Mouse (Mus musculus): ENCODE results near the gene Reps2. TPM values are rescaled to one million over a fixed set of nuclear protein-coding genes. Genes with fewer than 3 reads are reported as not detected.

Gene Reps2
- polyA plus RNA-seq, 2 experiments = 2.5 to 3.2 TPM

GRCm38 (mm10) chrX:162590145-162590790 is 53.2 kb downstream of the Reps2 start:
- Histone ChIP-seq H3K27me3 (ENCODE audit: control insufficient read depth, insufficient read depth, low read length) (no peaks in the 10 kb centered on the region), H3K4me1 (ENCODE audit: control insufficient read depth, insufficient read depth, low read length) (no peaks in the 10 kb centered on the region), H3K36me3 (ENCODE audit: control insufficient read depth, insufficient read depth, low read length) (no peaks in the 10 kb centered on the region), H3K4me2 (replicated peaks; ENCODE audit: low read depth, low read length, severe bottlenecking) (no peak overlapping the region), H3K27ac (replicated peaks; ENCODE audit: low read depth, low read length) (no peak overlapping the region), H3K4me3 (replicated peaks; ENCODE audit: low read length) (no peak overlapping the region), H3K9ac (ENCODE audit: low read depth, low read length, severe bottlenecking) (no peak overlapping the region), H3K9me3 (ENCODE audit: control insufficient read depth, low read length) (no peaks in the 10 kb centered on the region)
- no peak for TF ChIP-seq POLR2A (IDR thresholded peaks at IDR 0.05; ENCODE audit: borderline replicate concordance, extremely low read depth, insufficient read depth, insufficient read length)
- ATAC-seq (ENCODE audit: low FRiP score, low read depth) (no peak), DNase-seq (ENCODE audit: low spot score) (peak; percentile 25)
- 62% methylated on average over 6 of the region's 6 CpGs for WGBS

GRCm38 (mm10) chrX:162589173-162589805 is 54.2 kb downstream of the Reps2 start:
- Histone ChIP-seq H3K9me3 (ENCODE audit: control insufficient read depth, low read length) (no peaks in the 10 kb centered on the region), H3K4me2 (replicated peaks; ENCODE audit: low read depth, low read length, severe bottlenecking) (no peak overlapping the region), H3K27ac (replicated peaks; ENCODE audit: low read depth, low read length) (no peak overlapping the region), H3K36me3 (ENCODE audit: control insufficient read depth, insufficient read depth, low read length) (no peaks in the 10 kb centered on the region), H3K4me3 (replicated peaks; ENCODE audit: low read length) (no peak overlapping the region), H3K9ac (ENCODE audit: low read depth, low read length, severe bottlenecking) (no peak overlapping the region), H3K27me3 (ENCODE audit: control insufficient read depth, insufficient read depth, low read length) (no peaks in the 10 kb centered on the region), H3K4me1 (ENCODE audit: control insufficient read depth, insufficient read depth, low read length) (no peaks in the 10 kb centered on the region)
- TF ChIP-seq POLR2A (IDR thresholded peaks at IDR 0.05; ENCODE audit: borderline replicate concordance, extremely low read depth, insufficient read depth, insufficient read length) = no peak
- no peak for ATAC-seq (ENCODE audit: low FRiP score, low read depth)
- 87% methylated on average over 3 of the region's 3 CpGs for WGBS
- no peak for DNase-seq (ENCODE audit: low spot score)

DNA sequence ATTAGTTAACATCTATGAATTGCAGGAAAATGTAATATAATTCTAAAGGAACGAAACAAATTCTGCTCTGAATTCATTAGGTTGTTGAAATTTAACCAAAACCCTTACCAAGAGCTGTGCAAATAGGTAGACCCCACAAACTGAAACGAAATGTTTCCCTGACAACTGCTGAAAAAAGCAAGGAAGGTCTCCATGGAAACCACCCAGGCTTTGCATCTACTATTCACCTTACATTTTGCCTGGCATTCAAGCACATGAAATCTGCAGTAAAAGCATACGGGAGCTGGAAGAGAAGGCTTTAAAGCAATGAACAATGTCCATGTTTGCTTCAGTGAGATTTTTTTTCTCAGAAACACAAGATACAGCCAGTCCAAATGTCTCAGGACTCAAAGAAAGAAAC is 59.1 kb downstream of the Reps2 start:
- Histone ChIP-seq H3K27ac (replicated peaks; ENCODE audit: low read depth, low read length) (no peak overlapping the region), H3K4me2 (replicated peaks; ENCODE audit: low read depth, low read length, severe bottlenecking) (no peak overlapping the region), H3K9ac (ENCODE audit: low read depth, low read length, severe bottlenecking) (no peak overlapping the region), H3K4me3 (replicated peaks; ENCODE audit: low read length) (no peak overlapping the region), H3K27me3 (ENCODE audit: control insufficient read depth, insufficient read depth, low read length) (no peaks in the 10 kb centered on the region), H3K4me1 (ENCODE audit: control insufficient read depth, insufficient read depth, low read length) (no peaks in the 10 kb centered on the region), H3K36me3 (ENCODE audit: control insufficient read depth, insufficient read depth, low read length) (no peaks in the 10 kb centered on the region), H3K9me3 (ENCODE audit: control insufficient read depth, low read length) (no peaks in the 10 kb centered on the region)
- ATAC-seq (ENCODE audit: low FRiP score, low read depth) (no peak), DNase-seq (ENCODE audit: low spot score) (no peak)
- WGBS = 69% methylated on average over 3 of the region's 3 CpGs
- no peak for TF ChIP-seq POLR2A (IDR thresholded peaks at IDR 0.05; ENCODE audit: borderline replicate concordance, extremely low read depth, insufficient read depth, insufficient read length)

DNA sequence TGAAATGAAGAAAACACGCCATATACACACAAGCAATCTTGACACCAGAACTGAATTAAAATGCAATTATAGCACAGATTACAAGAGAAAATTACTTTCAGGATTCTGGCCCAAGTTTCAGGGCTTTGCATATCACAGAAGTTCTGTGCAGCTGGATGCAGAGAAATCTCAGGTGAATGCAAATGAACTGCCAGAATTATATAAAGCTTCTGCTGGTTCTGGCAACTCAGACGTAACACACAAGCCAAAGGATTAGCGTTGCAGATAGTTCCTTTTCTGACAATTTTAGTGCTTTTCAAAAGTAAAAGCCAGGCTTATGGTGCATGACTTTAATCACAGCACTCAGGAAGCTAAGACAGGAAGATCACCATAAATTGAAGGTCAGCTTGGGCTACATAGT is 62.9 kb downstream of the Reps2 start:
- H3K4me1 ChIP-seq (ENCODE audit: control insufficient read depth, insufficient read depth, low read length) = no peaks in the 10 kb centered on the region
- H3K36me3 ChIP-seq (ENCODE audit: control insufficient read depth, insufficient read depth, low read length) = no peaks in the 10 kb centered on the region
- WGBS = 67% methylated on average over 3 of the region's 3 CpGs
- ATAC-seq (ENCODE audit: low FRiP score, low read depth) = no peak
- H3K27ac ChIP-seq (replicated peaks; ENCODE audit: low read depth, low read length) = no peak overlapping the region
- no peak overlapping the region for H3K4me2 ChIP-seq (replicated peaks; ENCODE audit: low read depth, low read length, severe bottlenecking)
- no peaks in the 10 kb centered on the region for H3K27me3 ChIP-seq (ENCODE audit: control insufficient read depth, insufficient read depth, low read length)
- DNase-seq (ENCODE audit: low spot score) = peak; percentile 31
- no peak overlapping the region for H3K4me3 ChIP-seq (replicated peaks; ENCODE audit: low read length)
- H3K9me3 ChIP-seq (ENCODE audit: control insufficient read depth, low read length) = no peaks in the 10 kb centered on the region
- H3K9ac ChIP-seq (ENCODE audit: low read depth, low read length, severe bottlenecking) = no peak overlapping the region
- no peak for TF ChIP-seq POLR2A (IDR thresholded peaks at IDR 0.05; ENCODE audit: borderline replicate concordance, extremely low read depth, insufficient read depth, insufficient read length)

GRCm38 (mm10) chrX:162568439-162568838 is 75.0 kb downstream of the Reps2 start:
- ATAC-seq (ENCODE audit: low FRiP score, low read depth) (peak; percentile 60), DNase-seq (ENCODE audit: low spot score) (peak; percentile 67)
- Histone ChIP-seq H3K9ac (ENCODE audit: low read depth, low read length, severe bottlenecking) (no peak overlapping the region), H3K4me3 (replicated peaks; ENCODE audit: low read length) (no peak overlapping the region), H3K4me1 (ENCODE audit: control insufficient read depth, insufficient read depth, low read length) (no peaks in the 10 kb centered on the region), H3K4me2 (replicated peaks; ENCODE audit: low read depth, low read length, severe bottlenecking) (no peak overlapping the region), H3K9me3 (ENCODE audit: control insufficient read depth, low read length) (no peaks in the 10 kb centered on the region), H3K36me3 (ENCODE audit: control insufficient read depth, insufficient read depth, low read length) (no peaks in the 10 kb centered on the region), H3K27me3 (ENCODE audit: control insufficient read depth, insufficient read depth, low read length) (peaks cover 3% of the 10 kb centered on the region; the same call in 1 of the 2 replicates), H3K27ac (replicated peaks; ENCODE audit: low read depth, low read length) (0 out of 2 replicates have a peak overlapping the region, but pooled peaks have one; percentile 28)
- no peak for TF ChIP-seq POLR2A (IDR thresholded peaks at IDR 0.05; ENCODE audit: borderline replicate concordance, extremely low read depth, insufficient read depth, insufficient read length)
- WGBS = 57% methylated on average over 2 of the region's 2 CpGs

All from limb, embryonic 14.5 days (tissue).